Mouse (Mus musculus) spleen, adult 2 months (tissue): Measurements from ENCODE around the gene Rnf111. TPM values are rescaled to one million over a fixed set of nuclear protein-coding genes. Genes with fewer than 3 reads are reported as not detected.

Experiments used
- DNase-seq, 2 experiments: peaks; one replicate each; pipeline versions ENCODE4 v3.0.0 to v3.0.0-alpha.2; 2012 to 2021; ENCODE audit warnings: low spot score in 2 of 2, low read depth in 1 of 2
- H3K27ac ChIP-seq: fragments of 200-500 bp; 2 replicates; pipeline ENCODE4 v1.5.1; 2012; ENCODE audit warnings: low read length, inconsistent platforms; ENCODE audit not compliant: insufficient read depth
- H3K27me3 ChIP-seq: fragments of 200-500 bp; 2 replicates; pipeline ENCODE4 v1.6.1; 2012; ENCODE audit warnings: mild to moderate bottlenecking, moderate library complexity, low read length, inconsistent platforms; ENCODE audit not compliant: control insufficient read depth, insufficient read depth
- H3K36me3 ChIP-seq: fragments of 200-500 bp; 2 replicates; pipeline ENCODE4 v1.6.1; 2012; ENCODE audit warnings: mild to moderate bottlenecking, low read length, inconsistent platforms; ENCODE audit not compliant: control insufficient read depth, insufficient read depth
- H3K4me1 ChIP-seq: fragments of 200-500 bp; 2 replicates; pipeline ENCODE4 v1.6.1; 2011; ENCODE audit warnings: inconsistent platforms; ENCODE audit not compliant: control insufficient read depth, insufficient read depth, insufficient read length
- H3K4me3 ChIP-seq: fragments of 200-500 bp; 2 replicates; pipeline ENCODE4 v1.5.1; 2011; ENCODE audit warnings: mild to moderate bottlenecking, inconsistent platforms; ENCODE audit not compliant: insufficient read depth, insufficient read length; ENCODE audit errors: extremely low read depth
- CTCF ChIP-seq: fragments of 200-500 bp; IDR thresholded peaks from 2 replicates; pipeline ENCODE4 v1.5.1; 2011; ENCODE audit warnings: mild to moderate bottlenecking, inconsistent platforms; ENCODE audit not compliant: insufficient read depth, insufficient read length, insufficient replicate concordance; ENCODE audit errors: extremely low read depth
- POLR2A ChIP-seq: fragments of 200-500 bp; IDR thresholded peaks from 2 replicates; pipeline ENCODE4 v1.6.1; 2011; ENCODE audit warnings: low read depth, low read length, inconsistent platforms
- WGBS: fragments of 180-500 bp; shearing (Covaris S2); methylation state at CpG from one replicate; pipeline ENCODE4 v1.1.7; 2018; 5-methylcytosine and 5-hydroxymethylcytosine counted together
- polyA plus RNA-seq: library from polyadenylated mRNA; depleted of rRNA; stranded (reverse); fragments of >200 nt; gene quantifications from 2 replicates; pipeline ENCODE4 v1.2.3, GENCODE M21; 2012

Gene Rnf111
- polyA plus RNA-seq, 1 experiment: 58.5 TPM

DNA sequence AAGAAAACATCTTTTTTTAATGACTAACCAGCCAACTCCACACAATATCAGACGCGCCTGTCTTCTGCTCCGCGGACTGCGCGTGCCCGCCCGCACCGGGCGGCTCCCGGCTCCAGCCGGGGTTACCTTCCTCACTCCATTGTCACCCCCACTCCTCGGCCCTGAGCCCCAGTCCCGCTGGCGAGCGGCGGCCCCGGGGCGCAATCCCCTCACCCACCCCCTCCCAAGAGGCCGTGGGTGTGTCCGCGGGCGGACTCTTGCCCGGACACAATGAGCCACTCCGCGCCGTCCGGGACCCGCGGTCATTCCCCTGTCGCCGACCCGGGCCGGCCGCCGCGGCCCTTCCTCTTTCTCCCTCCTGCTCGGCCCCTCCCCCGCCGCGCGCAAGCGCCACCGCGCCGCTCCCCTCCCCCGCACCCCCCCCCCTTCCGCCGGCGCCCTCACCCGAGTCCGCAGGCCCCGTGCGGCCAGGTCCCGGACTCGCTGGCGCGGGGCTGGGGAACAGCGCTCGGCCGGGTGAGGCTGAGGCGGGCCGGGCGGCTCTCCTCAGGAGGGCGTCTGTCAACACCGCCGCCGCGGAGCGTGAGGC, 416 bp downstream of the Rnf111 start:
- Histone ChIP-seq H3K27ac (peak overlapping the region; percentile 100), H3K4me3 (peak overlapping the region; percentile 97), H3K4me1 (peaks cover 12% of the 10 kb centered on the region), H3K36me3 (0 out of 2 replicates have a peak, but pooled peaks cover 3% of the 10 kb centered on the region), H3K27me3 (no peaks in the 10 kb centered on the region)
- WGBS: under 1% methylated on average over 58 of the region's 70 CpGs
- peak; percentile 19 to 69 for DNase-seq
- TF ChIP-seq POLR2A: no peak
- TF ChIP-seq CTCF: no peak

DNA sequence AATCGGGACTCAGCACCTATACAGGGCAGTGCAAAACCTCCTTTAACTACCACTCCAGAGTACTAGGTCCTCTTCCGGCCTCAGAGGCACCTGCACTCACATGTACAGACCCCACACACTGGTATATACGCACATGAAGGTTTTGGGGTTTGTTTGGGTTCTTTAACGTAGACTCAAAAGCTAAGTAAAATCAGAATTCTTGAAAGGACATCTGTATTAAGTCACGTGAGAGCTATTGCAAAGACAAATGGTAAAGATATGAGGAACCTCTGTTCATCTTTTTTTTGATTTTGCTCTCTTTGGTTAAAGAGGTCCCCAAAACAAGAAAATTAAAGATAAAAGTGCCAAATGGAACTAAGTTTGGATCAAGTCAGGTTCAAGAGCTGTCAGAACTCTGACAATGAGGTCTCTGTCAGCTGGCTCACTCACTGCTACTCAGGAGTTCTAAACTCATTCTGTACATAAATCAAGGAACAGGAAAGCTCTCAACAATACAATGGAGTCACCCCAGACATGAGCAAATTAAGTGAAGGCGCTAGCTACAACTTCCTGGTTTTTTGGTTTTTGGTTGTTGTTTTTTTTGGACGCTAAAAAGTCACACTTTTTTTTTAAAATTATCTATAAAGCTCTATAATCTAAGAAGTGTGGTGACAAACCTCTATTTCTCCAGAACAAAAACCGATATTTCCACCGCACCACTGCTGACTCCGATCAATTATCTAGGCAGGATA, 1.1 kb downstream of the Rnf111 start:
- peak overlapping the region; percentile 97 for H3K4me3 ChIP-seq
- no peaks in the 10 kb centered on the region for H3K27me3 ChIP-seq
- H3K36me3 ChIP-seq: 0 out of 2 replicates have a peak, but pooled peaks cover 3% of the 10 kb centered on the region
- peak overlapping the region; percentile 100 for H3K27ac ChIP-seq
- peaks cover 12% of the 10 kb centered on the region for H3K4me1 ChIP-seq
- no peak for DNase-seq
- WGBS: 21% methylated on average over 10 of the region's 10 CpGs
- TF ChIP-seq POLR2A: no peak
- no peak for TF ChIP-seq CTCF

DNA sequence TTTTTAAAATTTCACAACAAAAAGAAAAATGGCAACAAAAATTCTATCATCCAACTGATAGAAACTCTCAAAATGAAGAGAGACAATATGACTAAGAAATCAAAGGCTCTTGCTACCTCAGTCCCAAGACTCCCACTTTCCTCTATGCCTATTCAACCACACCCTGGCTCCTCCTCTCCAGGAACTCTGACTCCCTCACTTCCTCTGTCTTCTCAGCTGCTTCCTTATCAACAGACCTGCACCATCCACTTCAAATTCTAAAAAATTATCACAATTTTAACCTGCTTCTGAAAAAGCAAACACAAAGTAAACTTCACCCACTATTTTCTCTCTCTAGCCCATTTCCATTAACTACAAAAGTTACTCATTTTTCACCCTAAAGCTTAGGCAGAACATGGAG, 6.5 kb downstream of the Rnf111 start:
- no peak overlapping the region for H3K4me3 ChIP-seq
- H3K27me3 ChIP-seq: no peaks in the 10 kb centered on the region
- H3K27ac ChIP-seq: no peak overlapping the region
- peaks cover 9% of the 10 kb centered on the region for H3K36me3 ChIP-seq
- H3K4me1 ChIP-seq: no peaks in the 10 kb centered on the region
- TF ChIP-seq POLR2A (no peak), CTCF (no peak)
- no peak for DNase-seq

DNA sequence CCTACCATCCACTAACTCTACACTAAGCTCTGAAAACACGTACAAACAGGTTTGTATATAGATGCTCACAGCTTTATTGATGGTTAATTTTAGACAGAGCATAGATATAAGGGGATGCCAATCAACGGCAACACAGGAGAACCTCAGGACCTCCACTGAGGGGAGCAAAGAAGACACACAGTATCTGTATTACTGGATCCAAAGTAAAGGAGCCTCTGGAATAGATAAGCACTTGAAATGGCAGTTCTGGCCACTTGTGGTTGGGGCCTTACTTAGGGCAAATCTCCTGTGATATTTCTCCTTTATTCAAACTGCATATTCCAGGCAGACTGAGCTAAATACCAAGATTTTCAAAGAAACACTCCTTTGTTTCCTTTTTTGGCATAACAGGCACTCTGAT, 10.5 kb downstream of the Rnf111 start:
- 91% methylated on average over 2 of the region's 2 CpGs for WGBS
- no peaks in the 10 kb centered on the region for H3K27me3 ChIP-seq
- H3K27ac ChIP-seq: no peak overlapping the region
- H3K36me3 ChIP-seq: peaks cover 10% of the 10 kb centered on the region
- H3K4me3 ChIP-seq: no peak overlapping the region
- peaks cover 1% of the 10 kb centered on the region; the same call in 1 of the 2 replicates for H3K4me1 ChIP-seq
- no peak for DNase-seq
- TF ChIP-seq CTCF (no peak), POLR2A (no peak)

DNA sequence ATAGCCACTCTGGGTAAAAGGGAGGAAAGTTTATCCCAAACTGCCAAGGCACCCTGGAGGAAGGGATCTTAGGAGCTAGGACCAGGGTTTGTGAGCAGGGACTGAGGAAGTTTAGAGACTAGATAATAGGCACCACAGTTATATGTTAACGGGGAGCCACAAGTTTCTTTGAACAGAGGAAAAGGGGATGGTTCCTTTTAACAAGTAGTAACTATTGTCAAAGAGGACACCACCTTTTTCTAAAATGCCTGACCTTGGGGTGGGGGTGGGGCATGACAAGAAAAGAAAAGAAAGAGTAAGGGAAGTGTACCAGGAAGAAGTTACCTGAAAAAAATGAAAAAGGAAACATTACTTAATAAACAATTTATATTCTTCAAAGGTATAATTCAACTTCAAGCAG, 12.3 kb downstream of the Rnf111 start:
- Histone ChIP-seq H3K27me3 (no peaks in the 10 kb centered on the region), H3K4me3 (no peak overlapping the region), H3K4me1 (peaks cover 1% of the 10 kb centered on the region; the same call in 1 of the 2 replicates), H3K27ac (no peak overlapping the region), H3K36me3 (peaks cover 10% of the 10 kb centered on the region)
- no peak for TF ChIP-seq POLR2A
- no peak for TF ChIP-seq CTCF
- no peak for DNase-seq
- 67% methylated on average over 1 of the region's 1 CpGs for WGBS

DNA sequence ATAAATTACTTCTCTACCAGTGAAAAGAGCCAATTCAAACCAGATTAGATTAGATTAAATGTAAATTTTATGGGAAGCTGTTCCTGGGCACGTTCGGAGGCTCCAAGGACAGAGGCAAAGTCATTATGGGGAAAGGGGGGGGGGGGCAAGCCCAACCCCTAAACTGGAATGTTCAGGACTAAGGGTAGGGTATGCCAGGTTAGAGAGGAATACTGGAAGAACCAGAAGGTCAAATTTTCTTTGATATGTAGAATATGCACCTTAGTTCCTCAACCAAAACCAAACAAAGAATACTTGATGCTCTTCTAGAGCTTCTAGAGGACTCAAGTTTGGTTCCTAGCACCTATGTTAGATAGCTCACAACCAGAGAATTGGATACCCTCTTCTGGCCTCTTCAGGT, 16.1 kb downstream of the Rnf111 start:
- Histone ChIP-seq H3K27me3 (no peaks in the 10 kb centered on the region), H3K27ac (no peak overlapping the region), H3K4me1 (peaks cover 4% of the 10 kb centered on the region; the same call in 1 of the 2 replicates), H3K36me3 (peaks cover 3% of the 10 kb centered on the region), H3K4me3 (no peak overlapping the region)
- TF ChIP-seq CTCF: no peak
- no peak for TF ChIP-seq POLR2A
- WGBS: 97% methylated on average over 2 of the region's 2 CpGs
- no peak for DNase-seq

DNA sequence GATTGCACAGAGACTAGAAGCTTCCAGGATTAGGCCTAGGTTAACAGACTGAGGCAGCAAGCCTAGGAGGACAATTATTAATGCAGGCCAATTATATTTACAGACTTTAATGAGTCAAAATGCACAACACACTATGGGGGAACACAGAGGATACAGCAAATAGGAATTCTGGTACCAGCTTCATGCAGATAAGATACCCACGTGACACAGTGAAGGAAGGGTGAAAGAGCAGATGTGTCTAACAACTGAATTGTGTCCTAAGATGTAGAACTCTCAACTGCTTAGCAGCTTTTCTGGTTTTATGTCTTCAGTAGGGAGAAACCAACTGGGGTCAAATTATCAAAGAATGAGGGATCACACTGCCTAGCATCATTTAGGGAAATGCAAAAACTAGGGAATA, 17.7 kb downstream of the Rnf111 start:
- no peak for DNase-seq
- TF ChIP-seq POLR2A (no peak), CTCF (no peak)
- Histone ChIP-seq H3K27me3 (no peaks in the 10 kb centered on the region), H3K27ac (no peak overlapping the region), H3K4me3 (no peak overlapping the region), H3K4me1 (peaks cover 3% of the 10 kb centered on the region; the same call in 1 of the 2 replicates), H3K36me3 (peaks cover 3% of the 10 kb centered on the region)
- 93% methylated on average over 1 of the region's 1 CpGs for WGBS
